Comparison of ENCODE assay signal across 8 mouse cellular contexts in the genomic region with DNA sequence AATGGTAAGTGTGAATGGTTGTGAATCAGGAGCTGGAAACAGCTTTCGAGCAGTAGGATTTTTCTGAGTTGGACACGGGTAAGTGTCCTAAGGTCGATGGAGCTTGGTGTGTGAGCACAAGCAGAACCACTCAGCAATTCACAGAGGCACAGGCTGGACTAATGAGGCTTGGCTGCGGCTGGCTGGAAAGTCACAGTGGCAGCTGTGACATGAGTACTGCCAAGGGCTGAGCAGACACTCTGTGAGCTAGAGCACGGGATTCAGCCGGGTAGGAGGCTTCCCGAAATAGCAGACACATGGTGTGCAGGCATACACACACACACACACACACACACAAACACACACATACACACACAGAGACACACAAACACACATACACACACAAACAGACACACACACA.
DNase-seq lines count a peak whose midpoint lies in the region; ATAC-seq lines count a peak whose summit lies in the region.

No protein-coding gene starts in this region.

- no peaks in the 10 kb centered on the region for H3K9me3 ChIP-seq in hindbrain, embryonic 12.5 days (replicated peaks)
- no peaks in the 10 kb centered on the region; the same call in 1 of the 2 replicates for H3K9me3 ChIP-seq in hindbrain, embryonic 10.5 days

- no peak overlapping the region for H3K27ac ChIP-seq in hindbrain, embryonic 12.5 days
- H3K27ac ChIP-seq in hindbrain, embryonic 10.5 days = no peak overlapping the region

- no peaks in the 10 kb centered on the region for H3K36me3 ChIP-seq in hindbrain, embryonic 12.5 days
- H3K36me3 ChIP-seq in hindbrain, embryonic 10.5 days = no peaks in the 10 kb centered on the region

- H3K4me3 ChIP-seq in hindbrain, embryonic 12.5 days = no peak overlapping the region
- no peak overlapping the region for H3K4me3 ChIP-seq in hindbrain, embryonic 10.5 days

- no peak for DNase-seq in hindbrain, embryonic 10.5 days (ENCODE audit: low spot score)
- DNase-seq in cerebellum, adult 11-12 months = peak; percentile 77
- DNase-seq in heart, adult 8-10 months (ENCODE audit: low spot score) = peak; percentile 48
- DNase-seq in layer of hippocampus, adult 9-11 months = peak; percentile 84
- DNase-seq in adrenal gland, adult (ENCODE audit: inconsistent age in 2 of 2, low spot score in 1 of 2) = no peak
- DNase-seq in c-Kit-positive CD71-positive TER-119-positive erythroid progenitor cells, embryonic 14.5 days (ENCODE audit: low spot score) = no peak

- H3K4me2 ChIP-seq in hindbrain, embryonic 12.5 days (replicated peaks) = no peak overlapping the region

- ATAC-seq in hindbrain, embryonic 12.5 days (ENCODE audit: low FRiP score) = peak; percentile 68
- no peak for ATAC-seq in inflammation-experienced regulatory T-cells, adult 6 months

- no peaks in the 10 kb centered on the region for H3K4me1 ChIP-seq in hindbrain, embryonic 12.5 days
- H3K4me1 ChIP-seq in hindbrain, embryonic 10.5 days (replicated peaks) = no peaks in the 10 kb centered on the region

- no peak overlapping the region for H3K9ac ChIP-seq in hindbrain, embryonic 12.5 days

- 69% methylated on average over 7 of the region's 7 CpGs for WGBS in hindbrain, embryonic 12.5 days
- WGBS in hindbrain, embryonic 10.5 days = 77% methylated on average over 7 of the region's 7 CpGs

- H3K27me3 ChIP-seq in hindbrain, embryonic 12.5 days = no peaks in the 10 kb centered on the region
- H3K27me3 ChIP-seq in hindbrain, embryonic 10.5 days (ENCODE audit: insufficient read depth, poor library complexity, severe bottlenecking) = no peaks in the 10 kb centered on the region

Comparison
In these comparisons a context has a peak if more than half of its experiments do, and no peak if none do; other contexts are left out.
1. DNase-seq: peak in cerebellum, adult 11-12 months (single experiment), heart, adult 8-10 months (single experiment) and layer of hippocampus, adult 9-11 months (single experiment); none in hindbrain, embryonic 10.5 days (single experiment), adrenal gland, adult (0 of 2) and c-Kit-positive CD71-positive TER-119-positive erythroid progenitor cells, embryonic 14.5 days (single experiment).